Mouse (Mus musculus) midbrain, embryonic 11.5 days (tissue): ENCODE measurements around the gene Casp3. TPM values are rescaled to one million over a fixed set of nuclear protein-coding genes. Genes with fewer than 3 reads are reported as not detected.

ENCODE experiments used
- ATAC-seq: fragments of 200-750 bp; cut with Nextera tagmentation; 2 replicates; pipeline ENCODE4 v1.8.0; 2017; ENCODE audit warnings: moderate TSS enrichment, moderate library complexity; ENCODE audit not compliant: low FRiP score
- DNase-seq: peaks from one replicate; pipeline ENCODE4 v3.0.0; 2015; ENCODE audit warnings: low spot score; ENCODE audit errors: missing footprints
- H3K27ac ChIP-seq: fragments of 300-500 bp; sonication (generic); 2 replicates; pipeline ENCODE4 v1.5.1; 2014; ENCODE audit warnings: low read depth, low read length
- H3K27me3 ChIP-seq: fragments of 300-500 bp; sonication (generic); 2 replicates; pipeline ENCODE4 v1.6.1; 2014; ENCODE audit warnings: mild to moderate bottlenecking, low read length, moderate library complexity, mixed read lengths; ENCODE audit not compliant: control insufficient read depth, insufficient read depth
- H3K36me3 ChIP-seq: fragments of 300-500 bp; sonication (generic); 2 replicates; pipeline ENCODE4 v1.6.1; 2014; ENCODE audit warnings: mild to moderate bottlenecking, low read length, moderate library complexity, mixed read lengths; ENCODE audit not compliant: control insufficient read depth, insufficient read depth
- H3K4me1 ChIP-seq: fragments of 300-500 bp; sonication (generic); 2 replicates; pipeline ENCODE4 v1.6.1; 2014; ENCODE audit warnings: low read length; ENCODE audit not compliant: control insufficient read depth, insufficient read depth
- H3K4me2 ChIP-seq: fragments of 300-500 bp; sonication (generic); 2 replicates; pipeline ENCODE4 v1.6.1; 2014; ENCODE audit warnings: mild to moderate bottlenecking, moderate library complexity
- H3K4me3 ChIP-seq: fragments of 300-500 bp; sonication (generic); 2 replicates; pipeline ENCODE4 v1.5.1; 2014; ENCODE audit warnings: low read depth, low read length
- H3K9ac ChIP-seq: fragments of 300-500 bp; sonication (generic); 2 replicates; pipeline ENCODE4 v1.6.1; 2014; ENCODE audit warnings: low read length
- H3K9me3 ChIP-seq: fragments of 300-500 bp; sonication (generic); 2 replicates; pipeline ENCODE4 v1.6.1; 2016; ENCODE audit warnings: low read length; ENCODE audit not compliant: control insufficient read depth
- WGBS: fragments of 180-500 bp; shearing (Covaris S2); extraction: QIAGEN DNeasy Blood & Tissue Kit; methylation state at CpG from one replicate; pipeline ENCODE4 v1.1.7; 2014; 5-methylcytosine and 5-hydroxymethylcytosine counted together
- polyA plus RNA-seq: library from polyadenylated mRNA; unstranded; fragments of >200 nt; fragmentation: Nextera tagmentation; extraction: Ambion mirVana; gene quantifications from 2 replicates; pipeline ENCODE4 v1.2.1, GENCODE M21; 2014

The Casp3 gene
- polyA plus RNA-seq, 1 experiment from 2014 or later = 151 TPM

DNA sequence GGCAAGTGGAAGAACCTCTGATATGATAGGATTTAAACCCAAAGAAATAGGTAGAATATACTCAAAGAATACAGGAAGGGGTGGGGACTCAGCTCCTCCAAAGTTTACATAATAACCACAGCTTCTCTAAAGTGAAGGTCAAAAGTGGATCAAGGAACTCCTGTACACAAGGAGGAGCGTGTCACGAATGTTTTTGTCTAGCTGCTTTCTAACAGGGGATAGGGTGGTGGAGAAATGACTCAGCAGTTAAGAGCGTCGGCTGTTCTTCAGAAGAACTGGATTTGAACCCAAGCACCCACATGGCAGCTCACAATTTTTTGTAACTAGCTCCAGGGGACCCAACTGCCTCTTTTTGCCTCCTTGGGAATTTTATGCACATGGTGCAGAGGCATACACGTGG, 22.8 kb downstream of the Casp3 start:
- no peak for ATAC-seq
- Histone ChIP-seq H3K27ac (no peak overlapping the region), H3K9ac (no peak overlapping the region), H3K4me3 (no peak overlapping the region), H3K4me2 (no peak overlapping the region), H3K36me3 (peaks cover 18% of the 10 kb centered on the region), H3K4me1 (no peaks in the 10 kb centered on the region), H3K27me3 (no peaks in the 10 kb centered on the region), H3K9me3 (no peaks in the 10 kb centered on the region)
- DNase-seq = no peak
- 87% methylated on average over 5 of the region's 5 CpGs for WGBS

DNA sequence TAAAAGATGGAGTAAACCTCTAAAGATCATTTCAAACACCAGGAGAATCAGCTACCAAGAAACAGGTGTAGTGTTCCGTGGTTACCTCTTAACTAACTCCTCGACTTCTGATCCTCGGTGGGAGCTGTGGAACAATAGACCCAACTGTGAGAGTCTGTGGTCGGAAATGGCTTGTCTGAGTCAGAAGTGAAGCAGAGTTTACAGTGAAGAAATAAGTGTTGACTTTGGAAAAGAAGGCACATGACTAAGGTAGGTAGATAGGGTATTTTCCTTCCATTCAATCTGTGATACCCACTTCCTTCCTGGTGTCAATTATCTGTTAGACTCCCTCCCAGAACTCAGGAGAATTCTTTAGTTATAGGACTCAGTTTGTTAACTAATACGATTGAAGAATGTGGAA, 24.2 kb downstream of the Casp3 start:
- H3K4me3 ChIP-seq = no peak overlapping the region
- H3K9me3 ChIP-seq = no peaks in the 10 kb centered on the region
- no peak for DNase-seq
- 86% methylated on average over 5 of the region's 5 CpGs for WGBS
- H3K36me3 ChIP-seq = peaks cover 8% of the 10 kb centered on the region; the same call in 1 of the 2 replicates
- no peak overlapping the region for H3K4me2 ChIP-seq
- no peaks in the 10 kb centered on the region for H3K4me1 ChIP-seq
- H3K27ac ChIP-seq = no peak overlapping the region
- no peak overlapping the region for H3K9ac ChIP-seq
- no peak for ATAC-seq
- no peaks in the 10 kb centered on the region for H3K27me3 ChIP-seq

GRCm38 (mm10) chr8:46648421-46648820, 31.3 kb downstream of the Casp3 start:
- H3K4me1 ChIP-seq = no peaks in the 10 kb centered on the region
- WGBS = 82% methylated on average over 4 of the region's 4 CpGs
- H3K36me3 ChIP-seq = no peaks in the 10 kb centered on the region
- DNase-seq (no peak), ATAC-seq (no peak)
- no peak overlapping the region for H3K9ac ChIP-seq
- H3K4me2 ChIP-seq = no peak overlapping the region
- H3K27ac ChIP-seq = no peak overlapping the region
- no peak overlapping the region for H3K4me3 ChIP-seq
- no peaks in the 10 kb centered on the region for H3K9me3 ChIP-seq
- H3K27me3 ChIP-seq = no peaks in the 10 kb centered on the region

DNA sequence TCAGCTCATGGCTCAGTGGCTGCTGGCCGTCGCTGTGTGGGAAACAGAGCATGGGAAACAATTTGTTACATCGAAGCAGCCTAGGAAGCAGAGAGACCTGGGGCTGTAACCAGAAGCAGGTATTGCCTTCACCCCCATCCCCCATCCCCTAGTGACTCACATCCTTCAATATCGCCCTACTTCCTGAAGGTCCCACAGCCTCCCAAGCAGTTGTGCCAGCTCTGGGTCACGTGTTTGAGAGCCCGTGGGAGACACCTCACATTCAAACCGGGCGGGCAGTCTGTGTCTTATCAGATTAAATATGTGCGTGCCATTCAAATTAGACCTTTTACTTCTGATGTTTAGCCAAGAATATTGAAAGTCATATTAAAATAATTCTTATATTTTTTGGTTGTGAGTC, 34.8 kb downstream of the Casp3 start:
- Histone ChIP-seq H3K4me1 (no peaks in the 10 kb centered on the region), H3K27me3 (no peaks in the 10 kb centered on the region), H3K36me3 (no peaks in the 10 kb centered on the region), H3K9me3 (no peaks in the 10 kb centered on the region), H3K4me2 (no peak overlapping the region), H3K9ac (no peak overlapping the region), H3K4me3 (no peak overlapping the region), H3K27ac (no peak overlapping the region)
- WGBS = 86% methylated on average over 9 of the region's 9 CpGs
- ATAC-seq (no peak), DNase-seq (no peak)

- Histone ChIP-seq H3K27me3 (no peaks in the 10 kb centered on the region), H3K9me3 (no peaks in the 10 kb centered on the region), H3K4me3 (no peak overlapping the region), H3K9ac (no peak overlapping the region), H3K36me3 (no peaks in the 10 kb centered on the region), H3K27ac (no peak overlapping the region), H3K4me2 (no peak overlapping the region), H3K4me1 (no peaks in the 10 kb centered on the region)
- no peak for ATAC-seq
- DNase-seq = no peak
- 90% methylated on average over 2 of the region's 2 CpGs for WGBS
Measured at GRCm38 (mm10) chr8:46655919-46656318, 38.8 kb downstream of the Casp3 start.

DNA sequence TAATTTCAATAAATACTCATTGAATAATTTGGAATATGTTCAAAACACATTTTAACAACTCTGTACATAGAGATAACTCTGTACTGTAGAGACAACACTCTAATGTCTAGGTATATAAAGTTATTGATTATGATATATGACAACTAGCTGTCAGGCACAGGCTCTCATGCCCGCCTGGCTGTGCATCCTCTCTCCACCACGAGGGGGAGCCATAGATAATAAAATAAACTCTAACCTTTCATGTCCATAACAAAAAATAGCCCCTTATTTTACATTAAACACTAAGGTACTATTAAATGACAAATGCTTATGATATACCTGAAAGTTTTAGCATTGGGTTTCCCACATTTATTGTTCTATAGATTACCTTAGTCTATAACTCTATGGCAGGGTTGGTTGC, 54.4 kb downstream of the Casp3 start:
- DNase-seq (peak; percentile 92), ATAC-seq (no peak)
- Histone ChIP-seq H3K9ac (no peak overlapping the region), H3K4me3 (no peak overlapping the region), H3K27me3 (no peaks in the 10 kb centered on the region), H3K9me3 (peaks cover 3% of the 10 kb centered on the region; the same call in 1 of the 2 replicates), H3K4me1 (no peaks in the 10 kb centered on the region), H3K4me2 (no peak overlapping the region), H3K27ac (no peak overlapping the region), H3K36me3 (no peaks in the 10 kb centered on the region)
- WGBS = 3% methylated on average over 2 of the region's 2 CpGs

GRCm38 (mm10) chr8:46680671-46681365, 63.7 kb downstream of the Casp3 start:
- no peaks in the 10 kb centered on the region for H3K27me3 ChIP-seq
- no peaks in the 10 kb centered on the region for H3K4me1 ChIP-seq
- H3K4me3 ChIP-seq = no peak overlapping the region
- H3K9me3 ChIP-seq = no peaks in the 10 kb centered on the region
- no peak overlapping the region for H3K4me2 ChIP-seq
- ATAC-seq (no peak), DNase-seq (no peak)
- 69% methylated on average over 5 of the region's 5 CpGs for WGBS
- H3K9ac ChIP-seq = no peak overlapping the region
- H3K27ac ChIP-seq = no peak overlapping the region
- H3K36me3 ChIP-seq = no peaks in the 10 kb centered on the region

- Histone ChIP-seq H3K9me3 (no peaks in the 10 kb centered on the region), H3K36me3 (no peaks in the 10 kb centered on the region), H3K27me3 (no peaks in the 10 kb centered on the region), H3K9ac (peak overlapping the region; percentile 73), H3K4me1 (peaks cover 13% of the 10 kb centered on the region), H3K4me2 (peak overlapping the region; percentile 43), H3K4me3 (peak overlapping the region; percentile 45), H3K27ac (peak overlapping the region; percentile 70; the same call in 1 of the 2 replicates)
- under 1% methylated on average over 19 of the region's 19 CpGs for WGBS
- peak; percentile 99 for DNase-seq
- peak; percentile 100 for ATAC-seq
Measured at GRCm38 (mm10) chr8:46686664-46687336, 69.7 kb downstream of the Casp3 start.
